Mouse (Mus musculus): Measurements from ENCODE around the gene Tfpi2. TPM values are rescaled to one million over a fixed set of nuclear protein-coding genes. Genes with fewer than 3 reads are reported as not detected.

The Tfpi2 gene
- total RNA-seq, 2 experiments from 2014 or later = 2.2 to 2.4 TPM

GRCm38 (mm10) chr6:3926140-3926539, 62.6 kb downstream of the Tfpi2 start:
- intact Hi-C loops (cut with DNase I) = no loop called here

GRCm38 (mm10) chr6:3922870-3923269, 65.8 kb downstream of the Tfpi2 start:
- DNase-seq = no peak
- intact Hi-C loops (cut with DNase I) = no loop called here

More at GRCm38 (mm10) chr6:3926140-3926539, 62.6 kb downstream of the Tfpi2 start:
- no peak for DNase-seq

GRCm38 (mm10) chr6:3916015-3916414, 72.7 kb downstream of the Tfpi2 start:
- intact Hi-C loops (cut with DNase I) = loop anchor here (10.0 kb wide), 1 partner anchor 169 kb away; the partner anchor contains the start of gene Bet1
- no peak for DNase-seq

Other genes with a start within 250 kb of the Tfpi2 start
- not detected for gene Calcr, start 224.2 kb downstream of the Tfpi2 start, total RNA-seq (2021)
- gene Gngt1, start 4.9 kb upstream of the Tfpi2 start, total RNA-seq (2021) = not detected
- 10 to 100 TPM; 78.8 to 88.5 TPM for gene Gng11, start 15.0 kb upstream of the Tfpi2 start, total RNA-seq (2021)
- 10 to 100 TPM; 21.3 to 24.2 TPM for gene Bet1, start 98.1 kb upstream of the Tfpi2 start, total RNA-seq (2021)